Mouse (Mus musculus) forebrain, embryonic 14.5 days (tissue): ENCODE results near the gene Galnt7. TPM values are rescaled to one million over a fixed set of nuclear protein-coding genes. Genes with fewer than 3 reads are reported as not detected.

Experiments
- ATAC-seq: fragments of 200-750 bp; cut with Nextera tagmentation; 2 replicates; pipeline ENCODE4 v1.8.0; 2017; ENCODE audit warnings: mild to moderate bottlenecking, moderate library complexity
- DNase-seq: peaks from one replicate; pipeline ENCODE4 v3.0.0-alpha.2; 2015; ENCODE audit warnings: low spot score
- H3K27ac ChIP-seq: fragments of 300-500 bp; sonication (generic); 2 replicates; pipeline ENCODE4 v1.5.1; 2014; ENCODE audit warnings: low read depth, mild to moderate bottlenecking, control low read depth, low read length, moderate library complexity
- H3K27me3 ChIP-seq: fragments of 300-500 bp; sonication (generic); replicated peaks from 2 replicates; pipeline ENCODE4 v1.6.1; 2014; ENCODE audit warnings: low read length, control low read depth, mixed read lengths; ENCODE audit not compliant: control insufficient read depth, insufficient read depth
- H3K36me3 ChIP-seq: fragments of 300-500 bp; sonication (generic); 2 replicates; pipeline ENCODE4 v1.6.1; 2014; ENCODE audit warnings: low read length, control low read depth; ENCODE audit not compliant: control insufficient read depth, insufficient read depth
- H3K4me1 ChIP-seq: fragments of 300-500 bp; sonication (generic); 2 replicates; pipeline ENCODE4 v1.6.1; 2014; ENCODE audit warnings: antibody characterized with exemption, low read length, control low read depth; ENCODE audit not compliant: control insufficient read depth, insufficient read depth
- H3K4me2 ChIP-seq: fragments of 300-500 bp; sonication (generic); 2 replicates; pipeline ENCODE4 v1.6.1; 2014; ENCODE audit warnings: mild to moderate bottlenecking, control low read depth, low read length
- H3K4me3 ChIP-seq: fragments of 300-500 bp; sonication (generic); 2 replicates; pipeline ENCODE4 v1.5.1; 2014; ENCODE audit warnings: low read depth, low read length, control low read depth
- H3K9ac ChIP-seq: fragments of 300-500 bp; sonication (generic); 2 replicates; pipeline ENCODE4 v1.6.1; 2014; ENCODE audit warnings: mild to moderate bottlenecking, low read length, control low read depth, moderate library complexity
- H3K9me3 ChIP-seq: fragments of 300-500 bp; sonication (generic); replicated peaks from 2 replicates; pipeline ENCODE4 v1.6.1; 2016; ENCODE audit warnings: low read length, control low read depth, mixed read lengths; ENCODE audit not compliant: control insufficient read depth
- WGBS: fragments of 180-500 bp; shearing (Covaris S2); extraction: QIAGEN DNeasy Blood & Tissue Kit; methylation state at CpG from one replicate; pipeline ENCODE4 v1.1.7; 2014; 5-methylcytosine and 5-hydroxymethylcytosine counted together
- polyA plus RNA-seq: library from polyadenylated mRNA; unstranded; fragments of >200 nt; fragmentation: Nextera tagmentation; extraction: Ambion mirVana; gene quantifications from 2 replicates; pipeline ENCODE4 v1.2.1, GENCODE M21; 2014

The Galnt7 gene
- polyA plus RNA-seq, 1 experiment from 2014 or later = 9.1 TPM

GRCm38 (mm10) chr8:57637599-57638280 lies 15.1 kb downstream of the Galnt7 start:
- H3K27ac ChIP-seq = no peak overlapping the region
- WGBS = 90% methylated on average over 15 of the region's 15 CpGs
- no peak overlapping the region for H3K9ac ChIP-seq
- H3K36me3 ChIP-seq = no peaks in the 10 kb centered on the region
- H3K4me1 ChIP-seq = no peaks in the 10 kb centered on the region
- H3K9me3 ChIP-seq = no peaks in the 10 kb centered on the region
- no peak overlapping the region for H3K4me2 ChIP-seq
- H3K27me3 ChIP-seq = no peaks in the 10 kb centered on the region
- ATAC-seq (no peak), DNase-seq (no peak)
- H3K4me3 ChIP-seq = no peak overlapping the region

GRCm38 (mm10) chr8:57636698-57637097 lies 16.1 kb downstream of the Galnt7 start:
- no peaks in the 10 kb centered on the region for H3K9me3 ChIP-seq
- DNase-seq = no peak
- no peak for ATAC-seq
- H3K36me3 ChIP-seq = no peaks in the 10 kb centered on the region
- no peak overlapping the region for H3K27ac ChIP-seq
- H3K9ac ChIP-seq = no peak overlapping the region
- H3K4me1 ChIP-seq = no peaks in the 10 kb centered on the region
- H3K4me3 ChIP-seq = no peak overlapping the region
- H3K27me3 ChIP-seq = no peaks in the 10 kb centered on the region
- 89% methylated on average over 11 of the region's 11 CpGs for WGBS
- H3K4me2 ChIP-seq = no peak overlapping the region

- Histone ChIP-seq H3K9ac (no peak overlapping the region), H3K27ac (no peak overlapping the region), H3K27me3 (no peaks in the 10 kb centered on the region), H3K9me3 (no peaks in the 10 kb centered on the region), H3K4me2 (no peak overlapping the region), H3K36me3 (no peaks in the 10 kb centered on the region), H3K4me1 (no peaks in the 10 kb centered on the region), H3K4me3 (no peak overlapping the region)
- DNase-seq (no peak), ATAC-seq (no peak)
- WGBS = 72% methylated on average over 3 of the region's 3 CpGs
Observed at GRCm38 (mm10) chr8:57636281-57636680, 16.6 kb downstream of the Galnt7 start.

DNA sequence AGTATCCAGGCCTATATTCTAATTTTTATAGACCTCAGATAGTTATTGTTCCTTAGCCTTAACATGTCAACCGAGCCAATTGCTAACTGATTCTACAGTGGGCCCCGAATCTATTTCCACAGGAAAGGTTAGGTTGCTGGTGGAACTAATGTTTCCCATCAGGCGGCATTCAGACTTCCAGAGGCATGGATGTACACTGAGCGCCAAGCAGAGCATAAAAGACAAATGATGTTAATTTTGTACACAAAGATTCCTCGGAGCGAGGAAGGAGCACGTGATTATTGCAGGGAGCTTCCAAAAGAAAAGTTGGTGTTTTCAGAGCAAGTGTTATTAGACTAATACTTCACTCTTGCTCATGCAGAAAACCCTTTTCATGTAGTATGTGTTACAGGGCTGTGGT lies 21.1 kb downstream of the Galnt7 start:
- ATAC-seq (no peak), DNase-seq (no peak)
- no peak overlapping the region for H3K4me3 ChIP-seq
- 87% methylated on average over 7 of the region's 7 CpGs for WGBS
- H3K9me3 ChIP-seq = no peaks in the 10 kb centered on the region
- H3K4me1 ChIP-seq = no peaks in the 10 kb centered on the region
- no peaks in the 10 kb centered on the region for H3K27me3 ChIP-seq
- H3K27ac ChIP-seq = no peak overlapping the region
- H3K9ac ChIP-seq = no peak overlapping the region
- no peaks in the 10 kb centered on the region for H3K36me3 ChIP-seq
- no peak overlapping the region for H3K4me2 ChIP-seq

DNA sequence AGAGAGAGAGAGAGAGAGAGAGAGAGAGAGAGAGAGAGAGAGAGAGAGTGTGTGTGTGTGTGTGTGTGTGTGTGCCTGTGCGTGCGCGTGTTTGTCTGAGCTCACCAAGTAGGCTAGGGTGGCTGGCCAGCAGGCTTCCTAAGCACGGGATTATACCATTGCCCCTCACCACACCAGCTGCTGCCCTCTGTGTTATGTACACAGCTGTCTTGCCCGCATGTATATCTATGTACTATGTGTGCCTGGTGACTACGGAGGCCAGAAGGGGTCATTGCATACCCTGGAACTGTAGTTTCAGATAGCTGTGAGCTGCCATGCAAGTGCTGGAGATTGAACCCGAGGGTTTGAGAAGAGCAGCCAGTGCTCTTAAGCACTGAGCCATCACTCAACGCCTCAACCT lies 22.7 kb downstream of the Galnt7 start:
- H3K9ac ChIP-seq = no peak overlapping the region
- 92% methylated on average over 8 of the region's 8 CpGs for WGBS
- no peak for ATAC-seq

GRCm38 (mm10) chr8:57628787-57629664 lies 23.8 kb downstream of the Galnt7 start:
- H3K4me1 ChIP-seq = no peaks in the 10 kb centered on the region
- H3K36me3 ChIP-seq = no peaks in the 10 kb centered on the region
- H3K4me3 ChIP-seq = no peak overlapping the region
- H3K27me3 ChIP-seq = no peaks in the 10 kb centered on the region
- DNase-seq (no peak), ATAC-seq (no peak)
- no peak overlapping the region for H3K9ac ChIP-seq
- H3K9me3 ChIP-seq = no peaks in the 10 kb centered on the region
- WGBS = 92% methylated on average over 6 of the region's 6 CpGs
- H3K4me2 ChIP-seq = no peak overlapping the region
- no peak overlapping the region for H3K27ac ChIP-seq

More for the DNA sequence above, 22.7 kb downstream of the Galnt7 start:
- DNase-seq = no peak
- Histone ChIP-seq H3K4me3 (no peak overlapping the region), H3K27me3 (no peaks in the 10 kb centered on the region), H3K4me1 (no peaks in the 10 kb centered on the region), H3K9me3 (no peaks in the 10 kb centered on the region), H3K36me3 (no peaks in the 10 kb centered on the region), H3K27ac (no peak overlapping the region), H3K4me2 (no peak overlapping the region)

GRCm38 (mm10) chr8:57627946-57628786 lies 24.7 kb downstream of the Galnt7 start:
- H3K4me2 ChIP-seq = no peak overlapping the region
- no peak overlapping the region for H3K4me3 ChIP-seq
- DNase-seq = no peak
- no peak for ATAC-seq
- H3K9me3 ChIP-seq = no peaks in the 10 kb centered on the region
- WGBS = 73% methylated on average over 5 of the region's 5 CpGs
- H3K27ac ChIP-seq = no peak overlapping the region
- H3K9ac ChIP-seq = no peak overlapping the region
- no peaks in the 10 kb centered on the region for H3K27me3 ChIP-seq
- H3K4me1 ChIP-seq = no peaks in the 10 kb centered on the region
- no peaks in the 10 kb centered on the region for H3K36me3 ChIP-seq

DNA sequence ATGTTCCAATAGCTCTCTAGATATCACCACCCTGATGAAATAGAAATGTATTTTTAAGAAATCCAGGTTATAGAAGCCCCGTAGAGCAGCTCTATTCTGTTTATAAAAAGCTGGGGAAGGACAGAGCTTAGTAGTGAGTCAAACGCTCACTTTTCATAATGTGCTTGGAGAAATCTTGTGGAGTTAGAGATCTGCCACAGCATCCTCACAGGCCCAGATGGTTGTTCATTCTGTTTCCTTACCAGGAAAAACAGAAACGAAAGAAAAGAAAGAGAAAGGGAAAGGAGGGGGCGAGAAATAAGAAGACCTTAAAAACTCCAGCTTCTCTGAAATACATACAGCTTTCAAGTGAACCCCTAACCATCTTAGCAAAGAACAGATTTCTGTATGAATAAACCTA lies 28.9 kb downstream of the Galnt7 start:
- WGBS = 85% methylated on average over 4 of the region's 4 CpGs
- no peaks in the 10 kb centered on the region for H3K36me3 ChIP-seq

More for the DNA sequence above, 28.9 kb downstream of the Galnt7 start:
- no peak overlapping the region for H3K4me3 ChIP-seq
- no peak for DNase-seq
- H3K4me1 ChIP-seq = no peaks in the 10 kb centered on the region
- H3K9ac ChIP-seq = no peak overlapping the region
- ATAC-seq = no peak
- H3K9me3 ChIP-seq = no peaks in the 10 kb centered on the region
- H3K27ac ChIP-seq = no peak overlapping the region
- H3K4me2 ChIP-seq = no peak overlapping the region
- H3K27me3 ChIP-seq = no peaks in the 10 kb centered on the region
